Mouse (Mus musculus) CH12.LX (cell line): ENCODE measurements at regions not wholly inside any gene's neighbourhood (a gene's known extent, or its start where the extent isn't known, plus 50 kb on each side); places are given as distances from the start of the nearest gene placed in this dataset.

Experiments
- DNase-seq: peaks from one replicate; pipeline ENCODE4 v3.0.0-alpha.2; 2013; ENCODE audit errors: extremely low read depth
- H3K27ac ChIP-seq: 2 replicates; pipeline ENCODE4 v1.5.1; 2012; ENCODE audit warnings: low read depth, mild to moderate bottlenecking, control low read depth, moderate library complexity; ENCODE audit not compliant: insufficient read depth
- H3K27me3 ChIP-seq: replicated peaks from 2 replicates; pipeline ENCODE3; 2012; ENCODE audit warnings: inconsistent platforms
- H3K36me3 ChIP-seq, 2 experiments: replicated peaks in 1 of 2; 2 replicates each; pipeline versions ENCODE3 to v1.6.1; 2012; ENCODE audit warnings: inconsistent platforms in 1 of 2, low read length in 1 of 2, mild to moderate bottlenecking in 1 of 2, mixed read lengths in 1 of 2, moderate library complexity in 1 of 2; ENCODE audit not compliant: control insufficient read depth in 1 of 2, insufficient read depth in 1 of 2
- H3K4me1 ChIP-seq, 2 experiments: 2 replicates each; pipeline ENCODE4 v1.6.1; 2012; ENCODE audit warnings: inconsistent platforms in 1 of 2, moderate library complexity in 1 of 2; ENCODE audit not compliant: insufficient read depth in 2 of 2, control insufficient read depth in 1 of 2
- H3K4me2 ChIP-seq: 2 replicates; pipeline ENCODE4 v1.6.1; 2012; ENCODE audit warnings: low read depth, mild to moderate bottlenecking, control low read depth; ENCODE audit not compliant: poor library complexity, insufficient read depth, severe bottlenecking
- H3K4me3 ChIP-seq, 3 experiments: fragments of 150-350 bp in 1 of 3; sonication (generic) in 1 of 3; replicated peaks in 1 of 3; 2 replicates each; pipeline versions ENCODE3 to v1.5.1; 2011 to 2012; ENCODE audit warnings: low read depth in 2 of 3, low read length in 2 of 3, mild to moderate bottlenecking in 2 of 3, moderate library complexity in 2 of 3, control low read depth in 1 of 3, improper control_type of control experiment in 1 of 3, inconsistent platforms in 1 of 3, mixed read lengths in 1 of 3; ENCODE audit not compliant: poor library complexity in 1 of 3
- H3K79me2 ChIP-seq: replicated peaks from 2 replicates; pipeline ENCODE4 v1.6.1; 2012; ENCODE audit warnings: mild to moderate bottlenecking, moderate library complexity; ENCODE audit not compliant: control insufficient read depth, poor library complexity, insufficient read depth, severe bottlenecking; ENCODE audit errors: extremely low read depth
- H3K9ac ChIP-seq: 2 replicates; pipeline ENCODE4 v1.6.1; 2012; ENCODE audit warnings: low read depth, mild to moderate bottlenecking, control low read depth, moderate library complexity; ENCODE audit not compliant: insufficient read depth
- H3K9me3 ChIP-seq: replicated peaks from 2 replicates; pipeline ENCODE3; 2012; ENCODE audit warnings: low read length, inconsistent platforms, mixed read lengths
- BHLHE40 ChIP-seq: IDR thresholded peaks from 2 replicates; pipeline ENCODE4 v1.6.1; 2011; ENCODE audit warnings: mild to moderate bottlenecking, low read depth, low read length, improper control_type of control experiment
- CHD1 ChIP-seq: IDR thresholded peaks from 2 replicates; pipeline ENCODE4 v1.6.1; 2012; ENCODE audit warnings: low read depth, low read length, improper control_type of control experiment, inconsistent platforms
- CHD2 ChIP-seq: IDR thresholded peaks from 2 replicates; pipeline ENCODE4 v1.6.1; 2011; ENCODE audit warnings: low read length, improper control_type of control experiment
- CTCF ChIP-seq, 2 experiments: IDR thresholded peaks in 1 of 2; conservative IDR thresholded peaks in 1 of 2; 2 replicates each; pipeline ENCODE4 v1.5.1; 2011 to 2012; ENCODE audit warnings: low read depth in 2 of 2, low read length in 2 of 2, improper control_type of control experiment in 1 of 2, inconsistent platforms in 1 of 2, mild to moderate bottlenecking in 1 of 2, moderate library complexity in 1 of 2
- E2F4 ChIP-seq: IDR thresholded peaks from 2 replicates; pipeline ENCODE4 v1.6.1; 2011; ENCODE audit warnings: low read depth, low read length, improper control_type of control experiment; ENCODE audit not compliant: insufficient replicate concordance
- ELF1 ChIP-seq: IDR thresholded peaks from 2 replicates; pipeline ENCODE4 v1.6.1; 2014; ENCODE audit warnings: low read depth, mild to moderate bottlenecking, inconsistent platforms, low read length, improper control_type of control experiment
- EP300 ChIP-seq: IDR thresholded peaks from 2 replicates; pipeline ENCODE4 v1.6.1; 2011; ENCODE audit warnings: low read length, improper control_type of control experiment
- GABPA ChIP-seq: IDR thresholded peaks from 2 replicates; pipeline ENCODE4 v1.6.1; 2012; ENCODE audit warnings: low read depth, low read length, improper control_type of control experiment, inconsistent platforms; ENCODE audit not compliant: insufficient replicate concordance
- HCFC1 ChIP-seq: IDR thresholded peaks from 2 replicates; pipeline ENCODE4 v1.6.1; 2012; ENCODE audit warnings: low read depth, mild to moderate bottlenecking, inconsistent platforms, low read length, improper control_type of control experiment
- IRF4 ChIP-seq: IDR thresholded peaks from 2 replicates; pipeline ENCODE4 v1.6.1; 2014; ENCODE audit warnings: low read depth, mild to moderate bottlenecking, inconsistent platforms, low read length, improper control_type of control experiment
- JUND ChIP-seq: conservative IDR thresholded peaks from 2 replicates; pipeline ENCODE4 v1.6.1; 2011; ENCODE audit warnings: low read depth, low read length, improper control_type of control experiment
- MAX ChIP-seq: IDR thresholded peaks from 2 replicates; pipeline ENCODE4 v1.6.1; 2011; ENCODE audit warnings: low read length, improper control_type of control experiment
- MAZ ChIP-seq: IDR thresholded peaks from 2 replicates; pipeline ENCODE4 v1.6.1; 2012; ENCODE audit warnings: low read depth, mild to moderate bottlenecking, inconsistent platforms, low read length, improper control_type of control experiment, moderate library complexity
- MXI1 ChIP-seq: IDR thresholded peaks from 2 replicates; pipeline ENCODE4 v1.6.1; 2011; ENCODE audit warnings: mild to moderate bottlenecking, low read depth, low read length, improper control_type of control experiment
- MYC ChIP-seq: IDR thresholded peaks from 2 replicates; pipeline ENCODE4 v1.6.1; 2011; ENCODE audit warnings: low read depth, mild to moderate bottlenecking, improper control_type of control experiment, low read length
- NRF1 ChIP-seq: IDR thresholded peaks from 2 replicates; pipeline ENCODE4 v1.6.1; 2014; ENCODE audit warnings: low read depth, mild to moderate bottlenecking, inconsistent platforms, low read length, improper control_type of control experiment, moderate library complexity
- PAX5 ChIP-seq: IDR thresholded peaks from 2 replicates; pipeline ENCODE4 v1.6.1; 2012; ENCODE audit warnings: low read length, inconsistent platforms, mixed read lengths
- POLR2AphosphoS2 ChIP-seq: IDR thresholded peaks from 2 replicates; pipeline ENCODE4 v1.6.1; 2011; ENCODE audit warnings: low read depth, low read length, improper control_type of control experiment
- RAD21 ChIP-seq: IDR thresholded peaks from 2 replicates; pipeline ENCODE4 v1.6.1; 2011; ENCODE audit warnings: low read depth, mild to moderate bottlenecking, low read length, improper control_type of control experiment, moderate library complexity
- RCOR1 ChIP-seq: conservative IDR thresholded peaks from 2 replicates; pipeline ENCODE4 v1.6.1; 2012; ENCODE audit warnings: low read depth, mild to moderate bottlenecking, inconsistent platforms, low read length, improper control_type of control experiment
- SIN3A ChIP-seq: IDR thresholded peaks from 2 replicates; pipeline ENCODE4 v1.6.1; 2012; ENCODE audit warnings: low read length, improper control_type of control experiment, inconsistent platforms
- SMC3 ChIP-seq: IDR thresholded peaks from 2 replicates; pipeline ENCODE4 v1.6.1; 2011; ENCODE audit warnings: low read depth, low read length, improper control_type of control experiment
- UBTF ChIP-seq: IDR thresholded peaks from 2 replicates; pipeline ENCODE4 v1.6.1; 2012; ENCODE audit warnings: low read depth, mild to moderate bottlenecking, inconsistent platforms, low read length, improper control_type of control experiment, moderate library complexity
- USF1 ChIP-seq: IDR thresholded peaks from 2 replicates; pipeline ENCODE4 v1.6.1; 2014; ENCODE audit warnings: low read depth, mild to moderate bottlenecking, inconsistent platforms, low read length, improper control_type of control experiment
- USF2 ChIP-seq: conservative IDR thresholded peaks from 2 replicates; pipeline ENCODE4 v1.6.1; 2011; ENCODE audit warnings: low read depth, low read length, improper control_type of control experiment
- ZC3H11A ChIP-seq: IDR thresholded peaks from 2 replicates; pipeline ENCODE4 v1.6.1; 2012; ENCODE audit warnings: low read depth, mild to moderate bottlenecking, inconsistent platforms, low read length, improper control_type of control experiment
- ZKSCAN1 ChIP-seq: IDR thresholded peaks from 2 replicates; pipeline ENCODE4 v1.6.1; 2012; ENCODE audit warnings: low read depth, inconsistent platforms, low read length, improper control_type of control experiment, borderline replicate concordance
- ZMIZ1 ChIP-seq: IDR thresholded peaks from 2 replicates; pipeline ENCODE4 v1.6.1; 2012; ENCODE audit warnings: low read depth, mild to moderate bottlenecking, inconsistent platforms, low read length, improper control_type of control experiment
- dilution Hi-C: fragments of 300-500 bp; cut with MboI; formaldehyde crosslinking; loops from 2 replicates; pipeline ENCODE4 v1.14.3; 2020; ENCODE audit warnings: low sequenced_read_pairs; ENCODE audit not compliant: extremely low pct_unique_long_range_greater_than_20kb, extremely low pct_ligation_motif_present
- in situ Hi-C: fragments of 300-500 bp; cut with MboI; formaldehyde crosslinking; loops from 3 replicates; pipeline ENCODE4 v1.14.3; 2019; ENCODE audit warnings: low sequenced_read_pairs, low pct_ligation_motif_present, low pct_unique_long_range_greater_than_20kb, mixed read lengths

- DNase-seq = no peak
- no peaks in the 10 kb centered on the region for H3K27me3 ChIP-seq
- peaks cover 36% of the 10 kb centered on the region for H3K9me3 ChIP-seq
- H3K27ac ChIP-seq = no peak overlapping the region
- H3K9ac ChIP-seq = no peak overlapping the region
- H3K4me3 ChIP-seq = no peak overlapping the region
- H3K36me3 ChIP-seq = no peaks in the 10 kb centered on the region
- no peak overlapping the region for H3K4me2 ChIP-seq
- H3K79me2 ChIP-seq = no peaks in the 10 kb centered on the region
- dilution Hi-C loops (no loop called here), in situ Hi-C loops (no loop called here)
- H3K4me1 ChIP-seq = no peaks in the 10 kb centered on the region
- TF ChIP-seq MAZ (no peak), IRF4 (no peak), ZMIZ1 (no peak), POLR2AphosphoS2 (no peak), RCOR1 (no peak), USF2 (no peak), ZC3H11A (no peak), EP300 (no peak), UBTF (no peak), NRF1 (no peak), RAD21 (no peak), BHLHE40 (no peak), PAX5 (no peak), SMC3 (no peak), CHD1 (no peak), HCFC1 (no peak), MAX (no peak), MYC (no peak), SIN3A (no peak), ZKSCAN1 (no peak)
Observed at GRCm38 (mm10) chr14:97148997-97149653, 630.2 kb upstream of the Klhl1 start.

GRCm38 (mm10) chr14:97115918-97116635, 597.2 kb upstream of the Klhl1 start:
- Histone ChIP-seq H3K4me3 (no peak overlapping the region), H3K4me1 (no peaks in the 10 kb centered on the region), H3K9me3 (peaks cover 14% of the 10 kb centered on the region), H3K4me2 (no peak overlapping the region), H3K36me3 (no peaks in the 10 kb centered on the region), H3K27ac (no peak overlapping the region), H3K9ac (no peak overlapping the region), H3K79me2 (no peaks in the 10 kb centered on the region), H3K27me3 (no peaks in the 10 kb centered on the region)
- TF ChIP-seq ZMIZ1 (no peak), GABPA (no peak), CHD2 (no peak), CHD1 (no peak), ZKSCAN1 (no peak), ZC3H11A (no peak), CTCF (conservative IDR thresholded peaks at IDR 0.05 in 1 of 2, IDR thresholded peaks at IDR 0.05 in 1 of 2; ENCODE audit: low read depth in 2 of 2, low read length in 2 of 2) (no peak), USF1 (no peak), IRF4 (no peak), RCOR1 (no peak), SMC3 (no peak), MAZ (no peak), HCFC1 (no peak), MXI1 (no peak), JUND (no peak), SIN3A (no peak), E2F4 (no peak), EP300 (no peak), ELF1 (no peak), PAX5 (no peak)
- DNase-seq = no peak
- in situ Hi-C loops (no loop called here), dilution Hi-C loops (no loop called here)
